Mouse (Mus musculus) neural tube, embryonic 13.5 days (tissue): ENCODE data around the gene Gprin3. TPM values are rescaled to one million over a fixed set of nuclear protein-coding genes. Genes with fewer than 3 reads are reported as not detected.
"Not testable (repeated sequence)": the region's sequence is repeated elsewhere in the genome, so short reads cannot be mapped to it uniquely, and the experiment has no call there.

Experiments
- ATAC-seq: fragments of 200-750 bp; cut with Nextera tagmentation; 2 replicates; pipeline ENCODE4 v1.8.0; 2017; ENCODE audit warnings: low read depth, mild to moderate bottlenecking, moderate TSS enrichment, moderate library complexity
- H3K27ac ChIP-seq: fragments of 300-500 bp; sonication (generic); replicated peaks from 2 replicates; pipeline ENCODE4 v1.5.1; 2015; ENCODE audit warnings: moderate library complexity, mild to moderate bottlenecking, inconsistent platforms
- H3K27me3 ChIP-seq: fragments of 300-500 bp; sonication (generic); 2 replicates; pipeline ENCODE4 v1.6.1; 2015; ENCODE audit warnings: mild to moderate bottlenecking, inconsistent platforms
- H3K36me3 ChIP-seq: fragments of 300-500 bp; sonication (generic); 2 replicates; pipeline ENCODE4 v1.6.1; 2015; ENCODE audit warnings: mild to moderate bottlenecking, inconsistent platforms
- H3K4me1 ChIP-seq: fragments of 300-500 bp; sonication (generic); replicated peaks from 2 replicates; pipeline ENCODE4 v1.6.1; 2015; ENCODE audit warnings: inconsistent platforms
- H3K4me2 ChIP-seq: fragments of 300-500 bp; sonication (generic); 2 replicates; pipeline ENCODE4 v1.6.1; 2015; ENCODE audit warnings: inconsistent platforms, mild to moderate bottlenecking, moderate library complexity
- H3K4me3 ChIP-seq: fragments of 300-500 bp; sonication (generic); 2 replicates; pipeline ENCODE4 v1.5.1; 2015; ENCODE audit warnings: mild to moderate bottlenecking, inconsistent platforms
- H3K9ac ChIP-seq: fragments of 300-500 bp; sonication (generic); 2 replicates; pipeline ENCODE4 v1.6.1; 2015; ENCODE audit warnings: moderate library complexity, mild to moderate bottlenecking, inconsistent platforms
- H3K9me3 ChIP-seq: fragments of 300-500 bp; sonication (generic); 2 replicates; pipeline ENCODE4 v1.6.1; 2016; ENCODE audit warnings: inconsistent platforms
- WGBS: fragments of 180-500 bp; shearing (Covaris S2); methylation state at CpG from one replicate; pipeline ENCODE4 v1.1.7; 2015; 5-methylcytosine and 5-hydroxymethylcytosine counted together
- polyA plus RNA-seq: library from polyadenylated mRNA; unstranded; fragments of >200 nt; fragmentation: Nextera tagmentation; extraction: Ambion mirVana; gene quantifications from 2 replicates; pipeline ENCODE4 v1.2.1, GENCODE M21; 2015

The Gprin3 gene
- polyA plus RNA-seq, 1 experiment from 2014 or later = 1.4 TPM

DNA sequence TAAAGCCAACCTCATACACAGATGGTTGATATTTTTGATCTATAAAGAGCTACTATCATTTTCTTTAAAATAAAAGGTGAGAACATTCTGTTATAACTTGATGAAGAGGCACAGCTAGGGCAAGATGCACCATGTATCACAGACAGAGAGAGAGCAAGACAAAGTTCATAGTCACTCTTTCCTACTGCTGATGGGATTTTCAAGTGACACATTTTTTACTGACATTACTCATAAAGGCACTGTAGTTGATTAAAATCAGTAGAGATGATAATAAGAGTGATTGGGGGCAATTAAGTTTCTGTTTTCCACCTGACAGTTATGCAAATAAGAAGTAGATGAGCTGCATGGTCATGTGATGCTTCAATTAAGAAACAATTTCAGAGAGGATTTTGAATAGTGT lies 110.2 kb downstream of the Gprin3 start:
- Histone ChIP-seq H3K27me3 (no peaks in the 10 kb centered on the region), H3K27ac (no peak overlapping the region), H3K9me3 (no peaks in the 10 kb centered on the region), H3K4me3 (no peak overlapping the region), H3K9ac (no peak overlapping the region), H3K4me1 (no peaks in the 10 kb centered on the region), H3K4me2 (no peak overlapping the region), H3K36me3 (no peaks in the 10 kb centered on the region)
- no peak for ATAC-seq

DNA sequence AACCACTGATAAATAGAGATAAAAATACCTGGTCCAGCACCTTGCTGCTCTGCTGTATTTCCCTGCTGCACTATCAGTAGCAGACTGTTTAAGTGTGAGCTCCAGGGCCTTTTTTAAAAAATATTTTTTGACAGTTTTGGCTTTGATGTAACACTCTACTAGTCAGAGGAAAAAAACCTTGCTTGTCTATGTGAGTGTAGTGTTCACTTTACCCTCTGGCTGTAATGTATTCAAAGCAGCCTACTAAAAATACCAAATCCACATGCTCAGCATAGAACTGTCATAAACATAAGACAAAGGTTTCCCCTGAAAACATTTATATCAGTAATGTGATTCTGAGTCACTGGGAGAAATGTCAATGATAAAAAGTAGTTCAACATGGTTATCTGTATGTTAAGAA lies 111.0 kb downstream of the Gprin3 start:
- no peaks in the 10 kb centered on the region for H3K36me3 ChIP-seq
- no peak overlapping the region for H3K4me2 ChIP-seq
- H3K27ac ChIP-seq = no peak overlapping the region
- no peaks in the 10 kb centered on the region for H3K4me1 ChIP-seq
- ATAC-seq = no peak
- no peaks in the 10 kb centered on the region for H3K27me3 ChIP-seq
- H3K4me3 ChIP-seq = no peak overlapping the region
- no peak overlapping the region for H3K9ac ChIP-seq
- H3K9me3 ChIP-seq = no peaks in the 10 kb centered on the region

DNA sequence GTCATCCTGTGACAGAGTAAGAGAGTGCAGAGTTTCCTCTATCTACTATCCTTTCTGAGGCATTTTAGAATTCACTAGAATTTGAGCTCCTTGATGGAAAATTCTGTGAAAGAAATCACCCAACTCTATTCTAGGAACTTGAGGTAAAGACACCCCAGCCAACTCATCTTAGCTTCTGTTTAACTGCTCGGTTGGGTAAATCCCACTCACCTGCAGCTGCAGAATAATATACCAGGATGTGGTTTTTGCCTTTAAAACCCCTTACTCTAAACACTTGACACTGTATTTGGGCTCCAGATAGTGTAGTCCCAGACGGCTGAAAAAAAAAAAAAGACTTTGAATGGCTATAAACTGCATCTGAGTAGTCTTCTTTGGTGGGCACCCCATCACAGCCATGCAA lies 112.9 kb downstream of the Gprin3 start:
- H3K36me3 ChIP-seq = no peaks in the 10 kb centered on the region
- no peaks in the 10 kb centered on the region for H3K4me1 ChIP-seq
- no peaks in the 10 kb centered on the region for H3K27me3 ChIP-seq
- ATAC-seq = no peak
- no peak overlapping the region for H3K4me3 ChIP-seq
- H3K4me2 ChIP-seq = no peak overlapping the region
- H3K9ac ChIP-seq = no peak overlapping the region
- 69% methylated on average over 2 of the region's 2 CpGs for WGBS
- no peaks in the 10 kb centered on the region for H3K9me3 ChIP-seq
- H3K27ac ChIP-seq = no peak overlapping the region

DNA sequence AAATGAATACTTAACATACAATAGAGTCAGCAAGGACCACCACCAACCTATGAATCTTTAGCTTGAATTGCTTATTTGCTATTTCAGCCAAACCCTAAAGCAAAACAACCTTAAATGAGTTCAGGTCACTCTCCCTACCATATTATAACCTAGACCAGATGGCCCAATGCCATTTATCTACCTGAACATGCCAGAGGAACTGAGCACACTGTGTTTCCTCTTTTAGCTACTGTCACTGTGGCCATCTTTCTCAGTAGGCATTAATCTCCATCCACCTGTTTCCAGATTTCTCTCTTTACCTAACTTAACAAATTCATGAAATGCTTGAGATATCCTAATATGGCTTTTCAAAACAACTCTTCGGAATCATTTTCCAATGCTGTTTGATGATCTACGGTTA lies 114.9 kb downstream of the Gprin3 start:
- 95% methylated on average over 2 of the region's 2 CpGs for WGBS
- H3K4me1 ChIP-seq = no peaks in the 10 kb centered on the region
- H3K27me3 ChIP-seq = no peaks in the 10 kb centered on the region
- H3K9ac ChIP-seq = no peak overlapping the region
- H3K27ac ChIP-seq = no peak overlapping the region
- no peak overlapping the region for H3K4me3 ChIP-seq
- no peaks in the 10 kb centered on the region for H3K9me3 ChIP-seq
- H3K4me2 ChIP-seq = no peak overlapping the region
- ATAC-seq = no peak
- H3K36me3 ChIP-seq = no peaks in the 10 kb centered on the region

DNA sequence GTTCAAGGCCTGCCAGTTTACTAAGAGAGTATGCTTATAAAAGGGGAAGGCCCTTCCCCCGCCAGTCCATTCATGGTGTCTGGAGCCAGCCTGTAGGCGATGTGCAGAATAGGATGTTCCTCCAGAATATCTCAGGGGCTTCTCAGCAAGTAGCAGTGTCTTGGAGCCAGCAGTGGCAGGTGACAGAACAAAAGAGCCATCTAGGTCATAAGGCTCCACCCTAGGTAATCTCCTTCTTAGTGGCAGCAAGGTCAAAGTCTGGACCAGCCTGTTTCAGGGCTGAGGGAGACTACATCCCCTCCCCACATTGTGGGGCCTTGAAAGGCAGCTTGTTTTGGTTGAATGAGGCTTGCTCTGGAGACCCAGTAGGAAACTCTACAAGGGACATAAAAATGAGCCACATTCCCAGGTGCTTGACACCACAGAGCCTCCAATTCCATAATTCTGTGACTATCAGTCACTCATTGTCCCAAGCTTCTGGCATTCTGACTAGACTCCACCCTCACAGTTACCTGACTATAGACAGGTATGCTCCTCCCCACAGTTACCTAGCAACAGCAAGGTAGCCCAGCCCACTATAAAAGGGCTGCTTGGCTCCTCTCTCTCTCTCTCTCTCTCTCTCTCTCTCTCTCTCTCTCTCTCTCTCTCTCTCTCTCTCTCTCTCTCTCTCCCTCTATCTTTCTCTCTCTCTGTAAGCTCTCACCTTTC lies 121.7 kb downstream of the Gprin3 start:
- H3K9me3 ChIP-seq, H3K27ac ChIP-seq, H3K4me3 ChIP-seq, H3K27me3 ChIP-seq, H3K4me2 ChIP-seq, ATAC-seq, H3K9ac ChIP-seq, H3K4me1 ChIP-seq, H3K36me3 ChIP-seq: not testable (repeated sequence)
- 95% methylated on average over 2 of the region's 2 CpGs for WGBS

DNA sequence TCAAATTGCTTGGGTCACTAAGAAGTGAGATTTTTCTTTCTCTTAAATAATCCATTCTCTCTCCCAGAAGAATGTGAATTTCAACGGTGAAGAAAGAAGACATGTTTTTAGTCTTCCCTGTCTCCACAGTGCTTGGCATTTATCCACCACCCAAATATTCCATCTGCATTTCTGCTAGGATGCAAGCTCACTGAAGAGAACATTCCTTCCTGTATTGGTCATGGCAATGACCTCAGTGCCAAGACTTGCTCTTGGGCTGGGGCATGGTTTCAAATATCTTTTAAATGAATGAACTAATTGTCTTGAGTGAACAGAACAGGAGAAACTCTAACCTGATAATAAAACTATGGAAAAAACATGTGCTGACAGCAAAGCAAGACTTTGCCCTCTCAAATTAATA lies 123.1 kb downstream of the Gprin3 start:
- ATAC-seq = no peak
- H3K4me2 ChIP-seq = no peak overlapping the region
- 78% methylated on average over 1 of the region's 1 CpGs for WGBS

More for the DNA sequence above, 123.1 kb downstream of the Gprin3 start:
- no peaks in the 10 kb centered on the region for H3K36me3 ChIP-seq
- no peaks in the 10 kb centered on the region for H3K4me1 ChIP-seq
- H3K9me3 ChIP-seq = no peaks in the 10 kb centered on the region
- no peak overlapping the region for H3K9ac ChIP-seq
- no peak overlapping the region for H3K4me3 ChIP-seq
- H3K27ac ChIP-seq = no peak overlapping the region
- H3K27me3 ChIP-seq = no peaks in the 10 kb centered on the region

Other genes with a start within 250 kb of the Gprin3 start
- gene Tigd2, start 217.4 kb downstream of the Gprin3 start, polyA plus RNA-seq = 9.3 and 10.2 TPM in 2 replicates